ENCODE assay signal across 25 mouse cellular contexts in the genomic region with DNA sequence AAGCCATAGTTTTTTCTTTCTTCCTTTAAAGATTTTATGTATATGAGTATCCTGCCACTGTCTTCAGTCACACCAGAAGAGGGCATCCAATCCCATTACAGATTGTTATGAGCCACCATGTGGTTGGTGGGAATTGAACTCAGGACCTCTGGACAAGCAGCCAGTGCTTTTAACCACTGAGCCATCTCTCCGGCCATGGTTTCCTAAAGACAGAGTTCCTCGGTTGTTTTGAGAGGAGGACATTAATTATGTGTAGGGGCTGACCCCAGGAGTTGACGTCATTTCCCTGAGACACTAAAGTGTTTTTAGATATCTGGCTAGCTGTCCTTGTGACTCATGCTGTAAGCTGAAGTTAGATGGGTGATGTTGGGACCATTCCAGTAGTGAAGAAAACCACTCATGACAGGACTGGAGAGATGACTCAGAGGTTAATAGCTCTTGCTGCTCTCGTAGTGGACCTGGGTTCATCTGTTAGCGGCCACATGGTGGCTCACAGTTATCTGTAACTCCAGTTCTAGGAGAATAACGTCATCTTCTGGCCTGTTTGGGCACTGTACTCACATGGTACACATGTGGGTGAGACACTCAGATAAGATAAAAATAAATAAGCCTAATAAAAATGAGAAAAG. TPM values are rescaled to one million over a fixed set of nuclear protein-coding genes. Genes with fewer than 3 reads are reported as not detected.
DNase-seq lines count a peak whose midpoint lies in the region; ATAC-seq and TF ChIP-seq lines count a peak whose summit lies in the region.
"Had no signal": no experiment of that assay in that cellular context is flagged by ENCODE, and none has a peak within 500 bp of the region (broad histone marks: within the 10 kb centered on the region; RNA-seq: fewer than 3 reads in every experiment).

No protein-coding gene starts in this region.

- ATAC-seq in lung, postnatal 0 days: no peak
- ATAC-seq in megakaryocyte progenitor cell, adult 5-6 weeks (replicated peaks; ENCODE audit: poor library complexity): no peak
- no peak for ATAC-seq in hindbrain, embryonic 12.5 days (ENCODE audit: low FRiP score)
- ATAC-seq: forebrain, embryonic 15.5 days; intestine, postnatal 0 days; midbrain, embryonic 15.5 days had no signal

- no peak for TF ChIP-seq RAD21 in MEL (IDR thresholded peaks at IDR 0.05; ENCODE audit: low read depth, low read length)

- no peak overlapping the region for H3K9ac ChIP-seq in lung, postnatal 0 days (replicated peaks; ENCODE audit: low read depth)
- no peak overlapping the region for H3K9ac ChIP-seq in MEL (ENCODE audit: control insufficient read depth, low read depth, low read length, poor library complexity, severe bottlenecking)
- H3K9ac ChIP-seq in hindbrain, embryonic 12.5 days: no peak overlapping the region
- H3K9ac ChIP-seq: embryonic facial prominence, embryonic 12.5 days; forebrain, embryonic 15.5 days; heart, embryonic 13.5 days; hindbrain, embryonic 15.5 days; liver, embryonic 15.5 days; midbrain, embryonic 15.5 days had no signal

- 51% methylated on average over 6 of the region's 6 CpGs for WGBS in lung, postnatal 0 days
- WGBS in hindbrain, embryonic 12.5 days: 80% methylated on average over 6 of the region's 6 CpGs

- H3K36me3 ChIP-seq in lung, postnatal 0 days (ENCODE audit: insufficient read depth, low read length): no peaks in the 10 kb centered on the region
- no peaks in the 10 kb centered on the region for H3K36me3 ChIP-seq in MEL (ENCODE audit: control insufficient read depth in 1 of 2, insufficient read depth in 2 of 2, low read length in 2 of 2)
- no peaks in the 10 kb centered on the region for H3K36me3 ChIP-seq in hindbrain, embryonic 12.5 days
- H3K36me3 ChIP-seq: embryonic facial prominence, embryonic 12.5 days; forebrain, embryonic 15.5 days; heart, embryonic 13.5 days; hindbrain, embryonic 15.5 days; liver, embryonic 15.5 days; midbrain, embryonic 15.5 days had no signal

- no peak overlapping the region for H3K4me3 ChIP-seq in lung, postnatal 0 days (ENCODE audit: low read depth, low read length)
- no peak overlapping the region for H3K4me3 ChIP-seq in MEL (ENCODE audit: control insufficient read depth in 1 of 2, insufficient read depth in 1 of 2, low read depth in 2 of 2, low read length in 2 of 2)
- no peak overlapping the region for H3K4me3 ChIP-seq in hindbrain, embryonic 12.5 days
- H3K4me3 ChIP-seq: embryonic facial prominence, embryonic 12.5 days; erythroblast, embryonic 14.5 days; forebrain, embryonic 15.5 days; heart, embryonic 13.5 days; hindbrain, embryonic 15.5 days; layer of hippocampus, adult 2 months; liver, embryonic 15.5 days; megakaryocyte, embryonic 14.5 days; midbrain, embryonic 15.5 days; myocyte had no signal

- no peaks in the 10 kb centered on the region for H3K27me3 ChIP-seq in lung, postnatal 0 days (replicated peaks; ENCODE audit: insufficient read depth, low read length)
- H3K27me3 ChIP-seq in MEL (ENCODE audit: control insufficient read depth in 1 of 2, insufficient read depth in 2 of 2, low read length in 2 of 2): no peaks in the 10 kb centered on the region
- no peaks in the 10 kb centered on the region for H3K27me3 ChIP-seq in hindbrain, embryonic 12.5 days
- H3K27me3 ChIP-seq: embryonic facial prominence, embryonic 12.5 days; forebrain, embryonic 15.5 days; hindbrain, embryonic 15.5 days; liver, embryonic 15.5 days; midbrain, embryonic 15.5 days had no signal

- no peak overlapping the region for H3K4me2 ChIP-seq in lung, postnatal 0 days (replicated peaks; ENCODE audit: low read depth, low read length)
- H3K4me2 ChIP-seq in hindbrain, embryonic 12.5 days (replicated peaks): no peak overlapping the region
- H3K4me2 ChIP-seq: embryonic facial prominence, embryonic 12.5 days; forebrain, embryonic 15.5 days; heart, embryonic 13.5 days; hindbrain, embryonic 15.5 days; liver, embryonic 15.5 days; midbrain, embryonic 15.5 days had no signal

- peak; percentile 21 for DNase-seq in lung, postnatal 0 days (ENCODE audit: low spot score)
- DNase-seq in lung, adult 18-20 months: no peak
- peak; percentile 32 for DNase-seq in MEL (ENCODE audit: low read depth, low spot score)
- peak; percentile 61 for DNase-seq in adrenal gland, postnatal 10 days
- no peak for DNase-seq in right cerebral cortex, adult 18-20 months
- DNase-seq: cerebellum, adult 2 months; layer of hippocampus, postnatal 36 days; lung, postnatal 14 days; spleen, adult 18-20 months; thymus, postnatal 25 days had no signal

- H3K4me1 ChIP-seq in lung, postnatal 0 days (ENCODE audit: insufficient read depth, low read depth, low read length): no peaks in the 10 kb centered on the region
- H3K4me1 ChIP-seq in MEL (ENCODE audit: control insufficient read depth in 1 of 2, insufficient read depth in 2 of 2, low read length in 2 of 2): no peaks in the 10 kb centered on the region
- peaks cover 7% of the 10 kb centered on the region; the same call in 1 of the 2 replicates for H3K4me1 ChIP-seq in hindbrain, embryonic 12.5 days
- H3K4me1 ChIP-seq: embryonic facial prominence, embryonic 12.5 days; forebrain, embryonic 15.5 days; heart, embryonic 13.5 days; liver, embryonic 15.5 days; megakaryocyte, embryonic 14.5 days had no signal

- TF ChIP-seq EP300 in lung, postnatal 0 days (IDR thresholded peaks at IDR 0.05): no peak
- TF ChIP-seq EP300 in MEL (IDR thresholded peaks at IDR 0.05; ENCODE audit: low read depth in 1 of 2, low read length in 2 of 2): 0 out of 4 replicates have a peak, but pooled peaks of 1 of the 2 experiments have one; percentile 12

- no peak for TF ChIP-seq CTCF in lung, postnatal 0 days (IDR thresholded peaks at IDR 0.05)
- no peak for TF ChIP-seq CTCF in MEL (IDR thresholded peaks at IDR 0.05 in 2 of 3, conservative IDR thresholded peaks at IDR 0.05 in 1 of 3; ENCODE audit: control insufficient read depth in 1 of 3, insufficient read depth in 1 of 3, low read depth in 2 of 3, low read length in 3 of 3, poor library complexity in 1 of 3, severe bottlenecking in 1 of 3)

- no peak for TF ChIP-seq POLR2A in MEL (IDR thresholded peaks at IDR 0.05; ENCODE audit: control insufficient read depth in 1 of 2, insufficient read depth in 1 of 2, low read depth in 1 of 2, low read length in 2 of 2, poor library complexity in 1 of 2)

- no peaks in the 10 kb centered on the region for H3K79me2 ChIP-seq in MEL (ENCODE audit: control insufficient read depth, insufficient read depth, low read length, poor library complexity)

- no peaks in the 10 kb centered on the region for H3K9me3 ChIP-seq in lung, postnatal 0 days (ENCODE audit: low read length)
- no peaks in the 10 kb centered on the region for H3K9me3 ChIP-seq in MEL (replicated peaks; ENCODE audit: insufficient read depth, low read length)
- no peaks in the 10 kb centered on the region for H3K9me3 ChIP-seq in hindbrain, embryonic 12.5 days (replicated peaks)
- H3K9me3 ChIP-seq: embryonic facial prominence, embryonic 12.5 days; forebrain, embryonic 15.5 days; heart, embryonic 13.5 days; hindbrain, embryonic 15.5 days; liver, embryonic 15.5 days; megakaryocyte, embryonic 14.5 days; midbrain, embryonic 15.5 days had no signal

- no peak overlapping the region for H3K27ac ChIP-seq in lung, postnatal 0 days (ENCODE audit: low read length)
- H3K27ac ChIP-seq in MEL (ENCODE audit: control insufficient read depth, low read depth, low read length): no peak overlapping the region
- no peak overlapping the region for H3K27ac ChIP-seq in hindbrain, embryonic 12.5 days
- H3K27ac ChIP-seq: embryonic facial prominence, embryonic 12.5 days; forebrain, embryonic 15.5 days; heart, embryonic 13.5 days; hindbrain, embryonic 15.5 days; kidney, postnatal 0 days; layer of hippocampus, adult 2 months; liver, embryonic 15.5 days; midbrain, embryonic 15.5 days had no signal

TF ChIP-seq in MEL, 35 proteins besides CTCF, POLR2A, EP300 and RAD21:
- TF ChIP-seq USF1 (IDR thresholded peaks at IDR 0.05; ENCODE audit: low read depth, low read length) (peak; percentile 12; the same call in 1 of the 2 replicates), ETS1 (IDR thresholded peaks at IDR 0.05; ENCODE audit: low read depth, low read length) (peak; percentile 71), TBP (IDR thresholded peaks at IDR 0.05; ENCODE audit: low read depth, low read length) (0 out of 2 replicates have a peak, but pooled peaks have one; percentile 36), NELFE (IDR thresholded peaks at IDR 0.05; ENCODE audit: low read depth, low read length) (no peak), ZC3H11A (IDR thresholded peaks at IDR 0.05; ENCODE audit: low read depth, low read length) (no peak)

RNA-seq across cellular contexts. Expression of gene Smarcal1, which starts 18.6 kb away (rescaled TPM):
- polyA plus RNA-seq in lung, postnatal 0 days (2015; fragmentation: Nextera tagmentation; extraction: Ambion mirVana): 8.8 and 10.6 TPM in 2 replicates
- 23.6 and 24.4 TPM in 2 replicates for total RNA-seq in MEL (2012; rRNA removed)
- 10 to 100 TPM in 1 of 2 experiments, not detected in 1; 27.7 TPM for polyA plus RNA-seq in MEL (2012; ENCODE audit: insufficient read depth in 1 of 2, insufficient read length in 2 of 2, low read depth in 1 of 2, low replicate concordance in 2 of 2, missing spikeins in 1 of 2)
- total RNA-seq in adrenal gland, postnatal 10 days (2021): 10 to 100 TPM; 26.3 to 40.2 TPM
- 20.1 and 24.7 TPM in 2 replicates for total RNA-seq in megakaryocyte progenitor cell, adult 5-6 weeks (2015)
- 26.7 and 28.9 TPM in 2 replicates for total RNA-seq in megakaryocyte progenitor cell, adult 5-6 weeks (2017)
- polyA plus RNA-seq in hindbrain, embryonic 12.5 days (2016; fragmentation: Nextera tagmentation; extraction: Ambion mirVana): 31.2 and 34.5 TPM in 2 replicates

RNA-seq across cellular contexts. Expression of gene March4, which starts 27.7 kb away (rescaled TPM):
- 0.06 and 0.24 TPM in 2 replicates for polyA plus RNA-seq in lung, postnatal 0 days (2015; fragmentation: Nextera tagmentation; extraction: Ambion mirVana)
- not detected in 2 replicates for total RNA-seq in MEL (2012; rRNA removed)
- not detected for polyA plus RNA-seq in MEL (2012; ENCODE audit: insufficient read depth in 1 of 2, insufficient read length in 2 of 2, low read depth in 1 of 2, low replicate concordance in 2 of 2, missing spikeins in 1 of 2)
- 1 to 10 TPM; 1.3 to 2.5 TPM for total RNA-seq in adrenal gland, postnatal 10 days (2021)
- 0.02 TPM in 1 of 2 replicates, not detected in the other for total RNA-seq in megakaryocyte progenitor cell, adult 5-6 weeks (2015)
- 0.12 TPM in 1 of 2 replicates, not detected in the other for total RNA-seq in megakaryocyte progenitor cell, adult 5-6 weeks (2017)
- 2.9 and 4.3 TPM in 2 replicates for polyA plus RNA-seq in hindbrain, embryonic 12.5 days (2016; fragmentation: Nextera tagmentation; extraction: Ambion mirVana)
- total RNA-seq: heart, postnatal 25 days had no signal
- polyA plus RNA-seq: erythroblast, embryonic 14.5 days; heart, embryonic 13.5 days; kidney, postnatal 0 days; liver, embryonic 15.5 days had no signal

Comparison
In these comparisons a context has a peak if more than half of its experiments do, and no peak if none do; other contexts are left out.
1. DNase-seq: peak in lung, postnatal 0 days (single experiment), MEL (single experiment) and adrenal gland, postnatal 10 days (single experiment); none in lung, adult 18-20 months (0 of 2) and right cerebral cortex, adult 18-20 months (single experiment).